Mouse (Mus musculus): ENCODE results near the gene Ncoa7. TPM values are rescaled to one million over a fixed set of nuclear protein-coding genes. Genes with fewer than 3 reads are reported as not detected.

Gene Ncoa7
- polyA plus RNA-seq (2012; rRNA removed) = 14.4 and 18.6 TPM in 2 replicates

GRCm38 (mm10) chr10:30802681-30803586 is at the start of gene Ncoa7:
TSS of gene Ncoa7 (minus strand) at chr10:30803326.
- no peaks in the 10 kb centered on the region for H3K36me3 ChIP-seq (ENCODE audit: control insufficient read depth, insufficient read depth, low read length)
- under 1% methylated on average over 89 of the region's 89 CpGs for WGBS
- DNase-seq = peak; percentile 93
- peak within 1 kb of the TSS; percentile 95 for H3K4me3 ChIP-seq (ENCODE audit: insufficient read depth, low read depth, low read length)
- peak within 1 kb of the TSS; percentile 98 for H3K27ac ChIP-seq (ENCODE audit: insufficient read depth, low read depth, low read length)
- H3K27me3 ChIP-seq (replicated peaks; ENCODE audit: control insufficient read depth, insufficient read depth, low read length) = no peaks in the 10 kb centered on the region
- peaks cover 11% of the 10 kb centered on the region; the same call in 1 of the 2 replicates for H3K4me1 ChIP-seq (ENCODE audit: control insufficient read depth, insufficient read depth, low read length)
- TF ChIP-seq POLR2A (IDR thresholded peaks at IDR 0.05; ENCODE audit: low read depth, low read length) (no peak), CTCF (conservative IDR thresholded peaks at IDR 0.05; ENCODE audit: insufficient read depth, insufficient read length, low read depth, low read length) (no peak)

GRCm38 (mm10) chr10:30845101-30845825 is 42.1 kb upstream of the Ncoa7 start:
- 47% methylated on average over 13 of the region's 13 CpGs for WGBS
- no peak overlapping the region for H3K4me3 ChIP-seq (ENCODE audit: insufficient read depth, low read depth, low read length)
- no peak for DNase-seq
- H3K36me3 ChIP-seq (ENCODE audit: control insufficient read depth, insufficient read depth, low read length) = no peaks in the 10 kb centered on the region
- H3K27me3 ChIP-seq (replicated peaks; ENCODE audit: control insufficient read depth, insufficient read depth, low read length) = peaks cover 2% of the 10 kb centered on the region
- no peak overlapping the region for H3K27ac ChIP-seq (ENCODE audit: insufficient read depth, low read depth, low read length)
- TF ChIP-seq CTCF (conservative IDR thresholded peaks at IDR 0.05; ENCODE audit: insufficient read depth, insufficient read length, low read depth, low read length) (no peak), POLR2A (IDR thresholded peaks at IDR 0.05; ENCODE audit: low read depth, low read length) (no peak)
- peaks cover 6% of the 10 kb centered on the region; the same call in 1 of the 2 replicates for H3K4me1 ChIP-seq (ENCODE audit: control insufficient read depth, insufficient read depth, low read length)

DNA sequence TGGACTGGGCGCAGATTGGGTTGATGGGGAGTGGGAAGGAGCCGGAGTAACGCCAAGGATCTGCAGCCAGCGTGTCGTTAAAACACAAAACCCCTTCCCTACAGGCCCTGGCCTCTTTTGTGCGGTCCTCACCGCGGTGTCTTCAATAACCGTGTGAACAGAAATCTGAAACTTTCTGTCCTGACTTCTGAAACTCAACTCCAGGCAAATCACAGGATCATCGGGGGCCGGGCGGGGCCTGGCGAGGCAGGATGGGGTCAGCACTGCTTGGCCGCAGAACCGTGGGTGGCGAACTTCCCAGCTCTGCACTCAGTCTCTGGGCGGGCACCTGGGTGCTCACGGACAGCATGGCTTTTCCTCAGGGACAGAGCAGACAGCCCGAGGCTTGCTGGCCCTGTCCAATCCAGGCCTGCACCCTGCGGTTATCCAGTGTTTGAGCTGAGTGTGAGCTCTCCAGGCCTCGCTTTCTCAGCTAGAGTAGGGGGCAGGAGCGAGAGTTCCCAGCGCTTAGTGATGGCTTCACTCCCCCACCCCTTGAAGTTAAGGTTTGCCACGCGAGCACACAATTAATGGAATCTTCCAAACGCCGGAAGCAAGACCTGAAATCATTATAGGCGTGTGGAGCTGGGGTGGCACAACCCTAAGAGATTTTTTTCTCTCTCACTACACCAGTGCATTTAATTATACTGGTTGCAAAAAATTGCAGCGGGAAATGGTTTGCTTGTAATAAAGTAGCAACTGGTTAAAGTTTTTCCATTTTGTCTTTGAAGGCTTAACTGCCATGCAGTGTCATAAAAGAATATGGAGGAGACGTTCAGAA is 41.3 kb upstream of the Ncoa7 start:
- DNase-seq = peak; percentile 24

DNA sequence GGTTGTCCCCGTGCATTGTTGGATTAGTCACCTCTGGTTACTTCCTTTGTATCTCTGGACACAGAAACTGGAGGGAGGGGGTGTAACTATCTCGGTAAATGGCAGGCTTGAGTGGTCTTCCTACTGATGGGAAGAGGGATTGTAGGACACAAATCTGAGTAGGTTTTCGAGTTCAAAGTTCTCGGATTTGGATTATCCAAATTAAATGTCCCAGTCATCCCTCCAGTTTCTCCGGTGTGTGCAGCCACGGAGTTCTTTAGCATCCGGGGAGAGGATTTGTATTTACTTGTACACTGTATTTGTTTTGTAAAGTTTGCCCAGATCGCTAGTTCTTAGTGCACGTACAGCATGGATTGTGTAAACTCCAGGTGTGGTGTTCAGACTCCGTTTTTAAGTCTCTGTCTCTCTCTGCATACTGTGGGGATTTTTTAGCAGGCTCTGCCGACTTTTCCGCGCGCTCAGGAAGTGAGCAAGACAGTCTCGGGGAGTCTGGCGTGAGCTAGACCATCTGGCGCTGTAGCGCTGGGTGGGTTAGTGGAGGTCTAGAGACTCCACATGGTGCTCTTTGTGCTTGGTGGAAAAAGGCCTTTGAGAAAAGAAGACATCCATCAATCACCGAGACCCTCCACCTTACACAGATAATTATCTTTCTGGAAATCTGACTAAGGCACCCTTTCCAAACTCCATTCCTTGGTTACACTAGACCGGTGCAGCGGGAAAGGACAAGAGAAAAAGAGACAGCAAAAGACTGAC is 40.5 kb upstream of the Ncoa7 start:
- 7% methylated on average over 21 of the region's 21 CpGs for WGBS
- Histone ChIP-seq H3K27me3 (replicated peaks; ENCODE audit: control insufficient read depth, insufficient read depth, low read length) (peaks cover 2% of the 10 kb centered on the region), H3K36me3 (ENCODE audit: control insufficient read depth, insufficient read depth, low read length) (no peaks in the 10 kb centered on the region), H3K4me1 (ENCODE audit: control insufficient read depth, insufficient read depth, low read length) (peaks cover 6% of the 10 kb centered on the region; the same call in 1 of the 2 replicates), H3K4me3 (ENCODE audit: insufficient read depth, low read depth, low read length) (peak overlapping the region; percentile 85), H3K27ac (ENCODE audit: insufficient read depth, low read depth, low read length) (no peak overlapping the region)
- peak; percentile 17 for DNase-seq
- TF ChIP-seq CTCF (conservative IDR thresholded peaks at IDR 0.05; ENCODE audit: insufficient read depth, insufficient read length, low read depth, low read length) = no peak
- TF ChIP-seq POLR2A (IDR thresholded peaks at IDR 0.05; ENCODE audit: low read depth, low read length) = no peak

More for the DNA sequence above, 41.3 kb upstream of the Ncoa7 start:
- Histone ChIP-seq H3K27me3 (replicated peaks; ENCODE audit: control insufficient read depth, insufficient read depth, low read length) (peaks cover 2% of the 10 kb centered on the region), H3K36me3 (ENCODE audit: control insufficient read depth, insufficient read depth, low read length) (no peaks in the 10 kb centered on the region), H3K4me1 (ENCODE audit: control insufficient read depth, insufficient read depth, low read length) (peaks cover 6% of the 10 kb centered on the region; the same call in 1 of the 2 replicates), H3K27ac (ENCODE audit: insufficient read depth, low read depth, low read length) (no peak overlapping the region), H3K4me3 (ENCODE audit: insufficient read depth, low read depth, low read length) (no peak overlapping the region)
- no peak for TF ChIP-seq POLR2A (IDR thresholded peaks at IDR 0.05; ENCODE audit: low read depth, low read length)
- no peak for TF ChIP-seq CTCF (conservative IDR thresholded peaks at IDR 0.05; ENCODE audit: insufficient read depth, insufficient read length, low read depth, low read length)
- WGBS = 25% methylated on average over 30 of the region's 30 CpGs

GRCm38 (mm10) chr10:30842643-30843437 is 39.7 kb upstream of the Ncoa7 start, which contains the start of gene Hey2:
TSS of gene Hey2 (minus strand) at chr10:30842801.
- peak; percentile 5 for TF ChIP-seq POLR2A (IDR thresholded peaks at IDR 0.05; ENCODE audit: low read depth, low read length)
- TF ChIP-seq CTCF (conservative IDR thresholded peaks at IDR 0.05; ENCODE audit: insufficient read depth, insufficient read length, low read depth, low read length) = no peak
- under 1% methylated on average over 70 of the region's 70 CpGs for WGBS
- Histone ChIP-seq H3K27ac (ENCODE audit: insufficient read depth, low read depth, low read length) (peak within 1 kb of the TSS; percentile 18; the same call in 1 of the 2 replicates), H3K27me3 (replicated peaks; ENCODE audit: control insufficient read depth, insufficient read depth, low read length) (peaks cover 2% of the 10 kb centered on the region), H3K36me3 (ENCODE audit: control insufficient read depth, insufficient read depth, low read length) (no peaks in the 10 kb centered on the region), H3K4me3 (ENCODE audit: insufficient read depth, low read depth, low read length) (peak within 1 kb of the TSS; percentile 85), H3K4me1 (ENCODE audit: control insufficient read depth, insufficient read depth, low read length) (peaks cover 6% of the 10 kb centered on the region; the same call in 1 of the 2 replicates)
- peak; percentile 99 for DNase-seq
